In the genomic region with DNA sequence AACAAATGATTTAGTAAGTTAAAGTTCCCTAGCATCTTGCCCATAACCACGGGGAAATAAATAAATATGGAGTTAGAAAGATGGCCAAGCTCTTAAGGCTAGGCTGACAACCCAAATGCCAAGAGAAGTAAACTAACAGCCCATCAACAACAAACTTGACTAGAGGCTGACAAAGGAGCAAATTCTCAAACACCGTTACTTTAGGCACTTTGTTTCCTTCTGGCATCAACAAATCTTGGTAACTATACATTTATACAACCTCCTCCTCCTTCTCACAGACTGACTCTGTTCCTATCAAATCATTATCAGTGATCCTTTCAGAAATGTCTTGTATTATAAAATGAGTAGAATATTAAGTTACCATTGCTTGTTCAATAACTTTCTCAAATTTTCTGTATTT, we compare ENCODE assay signal across 23 mouse cellular contexts.
"Had no signal": no experiment of that assay in that cellular context is flagged by ENCODE, and none has a peak within 500 bp of the region (broad histone marks: within the 10 kb centered on the region; RNA-seq: fewer than 3 reads in every experiment).

No protein-coding gene starts in this region.

- H3K4me2 ChIP-seq: liver, embryonic 13.5 days; liver, embryonic 15.5 days; lung, embryonic 15.5 days; midbrain, embryonic 11.5 days; midbrain, embryonic 13.5 days; midbrain, embryonic 15.5 days; neural tube, embryonic 13.5 days; neural tube, embryonic 15.5 days had no signal

- H3K4me1 ChIP-seq: midbrain, embryonic 15.5 days had no signal

- H3K9ac ChIP-seq: liver, embryonic 13.5 days; liver, embryonic 15.5 days; liver, postnatal 0 days; lung, embryonic 15.5 days; midbrain, embryonic 13.5 days; midbrain, embryonic 15.5 days; neural tube, embryonic 13.5 days; neural tube, embryonic 15.5 days had no signal

- DNase-seq: liver, embryonic 13.5 days; liver, postnatal 0 days; lung, adult 2 months; lung, postnatal 14 days; lung, postnatal 36 days; retina, postnatal 1 day; right cerebral cortex, adult 18-20 months; right cerebral cortex, postnatal 25 days; right cerebral cortex, postnatal 4 days; spleen, adult 18-20 months; thymus, adult 2 months; thymus, postnatal 25 days; thymus, postnatal 4 days had no signal

- H3K27me3 ChIP-seq: liver, embryonic 13.5 days; liver, embryonic 15.5 days; lung, embryonic 15.5 days; megakaryocyte, embryonic 14.5 days; midbrain, embryonic 13.5 days; midbrain, embryonic 15.5 days; neural tube, embryonic 13.5 days; neural tube, embryonic 15.5 days had no signal

- H3K36me3 ChIP-seq: liver, embryonic 13.5 days; liver, embryonic 15.5 days; lung, embryonic 15.5 days; midbrain, embryonic 13.5 days; midbrain, embryonic 15.5 days; neural tube, embryonic 13.5 days; neural tube, embryonic 15.5 days had no signal

- H3K9me3 ChIP-seq: liver, embryonic 13.5 days; liver, embryonic 15.5 days; lung, embryonic 15.5 days; megakaryocyte, embryonic 14.5 days; midbrain, embryonic 13.5 days; midbrain, embryonic 15.5 days; neural tube, embryonic 13.5 days; neural tube, embryonic 15.5 days had no signal

- ATAC-seq: lung, postnatal 0 days; midbrain, embryonic 13.5 days; midbrain, embryonic 15.5 days had no signal

- H3K27ac ChIP-seq: liver, embryonic 13.5 days; liver, embryonic 15.5 days; lung, embryonic 15.5 days; midbrain, embryonic 13.5 days; midbrain, embryonic 15.5 days; neural tube, embryonic 13.5 days; neural tube, embryonic 15.5 days had no signal

- H3K4me3 ChIP-seq: liver, embryonic 13.5 days; liver, embryonic 15.5 days; lung, embryonic 15.5 days; midbrain, embryonic 13.5 days; midbrain, embryonic 15.5 days; myocyte; neural tube, embryonic 13.5 days; neural tube, embryonic 15.5 days had no signal
